Mouse (Mus musculus) kidney, postnatal 0 days (tissue): ENCODE data around the gene Sh3bp5. TPM values are rescaled to one million over a fixed set of nuclear protein-coding genes. Genes with fewer than 3 reads are reported as not detected.
A peak's percentile ranks its signal among the peaks of the same experiment; 100 is the strongest.

ENCODE experiments used
- ATAC-seq: fragments of 200-750 bp; cut with Nextera tagmentation; replicated peaks from 2 replicates; pipeline ENCODE4 v1.8.0; 2017; ENCODE audit warnings: low read depth, moderate number of reproducible peaks, moderate TSS enrichment, moderate library complexity; ENCODE audit not compliant: low FRiP score
- DNase-seq: peaks from one replicate; pipeline ENCODE4 v3.0.0-alpha.2; 2016; ENCODE audit warnings: low spot score
- H3K27ac ChIP-seq: fragments of 300-500 bp; sonication (generic); 2 replicates; pipeline ENCODE4 v1.5.1; 2014; ENCODE audit warnings: mild to moderate bottlenecking
- H3K27me3 ChIP-seq: fragments of 300-500 bp; sonication (generic); 2 replicates; pipeline ENCODE4 v1.6.1; 2014; ENCODE audit warnings: low read length, mixed read lengths; ENCODE audit not compliant: insufficient read depth
- H3K36me3 ChIP-seq: fragments of 300-500 bp; sonication (generic); 2 replicates; pipeline ENCODE4 v1.6.1; 2014; ENCODE audit warnings: low read length, mixed read lengths; ENCODE audit not compliant: insufficient read depth
- H3K4me1 ChIP-seq: fragments of 300-500 bp; sonication (generic); replicated peaks from 2 replicates; pipeline ENCODE4 v1.6.1; 2014; ENCODE audit warnings: antibody characterized with exemption, low read length, mixed read lengths; ENCODE audit not compliant: insufficient read depth
- H3K4me2 ChIP-seq: fragments of 300-500 bp; sonication (generic); 2 replicates; pipeline ENCODE4 v1.6.1; 2014; ENCODE audit warnings: mild to moderate bottlenecking, low read length, moderate library complexity, mixed read lengths
- H3K4me3 ChIP-seq: fragments of 300-500 bp; sonication (generic); replicated peaks from 2 replicates; pipeline ENCODE4 v1.5.1; 2014; ENCODE audit warnings: low read depth, low read length
- H3K9ac ChIP-seq: fragments of 300-500 bp; sonication (generic); 2 replicates; pipeline ENCODE4 v1.6.1; 2014; ENCODE audit warnings: low read depth, low read length
- H3K9me3 ChIP-seq: fragments of 300-500 bp; sonication (generic); replicated peaks from 2 replicates; pipeline ENCODE4 v1.6.1; 2016; ENCODE audit warnings: low read length, inconsistent platforms, mixed read lengths
- CTCF ChIP-seq: IDR thresholded peaks from 2 replicates; pipeline ENCODE4 v1.5.1; 2016; ENCODE audit warnings: antibody characterized with exemption, low read depth, mild to moderate bottlenecking, moderate library complexity
- WGBS: fragments of 180-500 bp; shearing (Covaris S2); extraction: QIAGEN DNeasy Blood & Tissue Kit; methylation state at CpG from one replicate; pipeline ENCODE4 v1.1.7; 2014; 5-methylcytosine and 5-hydroxymethylcytosine counted together
- polyA plus RNA-seq: library from polyadenylated mRNA; unstranded; fragments of >200 nt; fragmentation: Nextera tagmentation; extraction: Ambion mirVana; gene quantifications from 2 replicates; pipeline ENCODE4 v1.2.1, GENCODE M21; 2015

Sh3bp5 gene
- polyA plus RNA-seq, 1 experiment from 2014 or later = 45.2 TPM

GRCm38 (mm10) chr14:31403995-31404394 lies 31.9 kb downstream of the Sh3bp5 start:
- ATAC-seq = no peak
- no peak overlapping the region for H3K9ac ChIP-seq
- H3K4me2 ChIP-seq = no peak overlapping the region

DNA sequence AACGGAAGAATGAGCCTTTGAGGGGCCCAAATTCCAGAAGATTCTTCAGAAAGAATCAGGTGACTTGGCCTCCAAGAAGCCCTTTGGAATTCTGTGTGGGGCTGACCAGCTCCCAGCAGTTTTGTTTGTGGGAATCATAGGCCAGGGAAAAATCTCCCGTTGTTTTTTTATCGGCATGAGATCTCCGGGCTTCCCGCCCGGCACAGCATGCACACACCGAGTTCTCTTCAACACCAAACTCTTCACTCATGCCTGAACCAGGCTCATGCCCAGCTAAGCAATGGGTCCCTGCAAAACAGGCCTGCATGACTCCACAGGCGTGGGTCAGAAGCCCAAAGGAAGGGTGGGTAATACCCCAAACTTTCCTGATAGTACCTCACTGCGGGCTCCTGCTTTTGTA lies 32.3 kb downstream of the Sh3bp5 start:
- no peak overlapping the region for H3K4me2 ChIP-seq
- no peak overlapping the region for H3K4me3 ChIP-seq
- TF ChIP-seq CTCF = no peak
- H3K27me3 ChIP-seq = no peaks in the 10 kb centered on the region
- DNase-seq = no peak
- no peak overlapping the region for H3K9ac ChIP-seq
- H3K27ac ChIP-seq = no peak overlapping the region
- peaks cover 61% of the 10 kb centered on the region for H3K4me1 ChIP-seq
- peaks cover 7% of the 10 kb centered on the region; the same call in 1 of the 2 replicates for H3K36me3 ChIP-seq
- ATAC-seq = no peak
- no peaks in the 10 kb centered on the region for H3K9me3 ChIP-seq
- 76% methylated on average over 9 of the region's 9 CpGs for WGBS

More at GRCm38 (mm10) chr14:31403995-31404394, 31.9 kb downstream of the Sh3bp5 start:
- H3K9me3 ChIP-seq = no peaks in the 10 kb centered on the region
- H3K4me1 ChIP-seq = peaks cover 65% of the 10 kb centered on the region
- WGBS = 62% methylated on average over 8 of the region's 8 CpGs
- H3K27me3 ChIP-seq = no peaks in the 10 kb centered on the region
- H3K27ac ChIP-seq = no peak overlapping the region
- H3K36me3 ChIP-seq = peaks cover 7% of the 10 kb centered on the region; the same call in 1 of the 2 replicates
- no peak overlapping the region for H3K4me3 ChIP-seq
- no peak for DNase-seq
- TF ChIP-seq CTCF = no peak

DNA sequence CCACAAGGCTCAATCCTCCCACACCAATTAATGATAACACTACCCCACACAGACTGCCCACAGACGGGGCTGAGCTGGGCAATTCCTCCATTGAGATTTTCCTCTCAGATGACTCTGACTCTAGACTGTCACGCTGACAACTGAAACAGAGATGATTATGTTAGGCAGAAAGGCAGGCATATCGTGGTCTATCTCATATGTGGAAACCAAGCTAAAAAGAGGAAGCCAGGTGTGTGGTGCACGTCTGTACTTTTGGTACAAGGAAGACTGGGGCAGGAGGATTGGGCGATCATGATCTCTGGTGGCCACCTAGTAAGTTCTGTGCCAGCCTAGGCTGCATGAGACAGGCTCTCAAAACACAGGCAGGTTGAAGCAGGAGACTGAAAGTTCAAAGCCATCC lies 33.2 kb downstream of the Sh3bp5 start:
- Histone ChIP-seq H3K4me3 (no peak overlapping the region), H3K27me3 (no peaks in the 10 kb centered on the region), H3K36me3 (peaks cover 7% of the 10 kb centered on the region; the same call in 1 of the 2 replicates), H3K27ac (peak overlapping the region; percentile 62; the same call in 1 of the 2 replicates), H3K9me3 (no peaks in the 10 kb centered on the region), H3K4me2 (no peak overlapping the region), H3K4me1 (peaks cover 56% of the 10 kb centered on the region), H3K9ac (no peak overlapping the region)
- no peak for DNase-seq
- no peak for ATAC-seq
- 77% methylated on average over 5 of the region's 5 CpGs for WGBS
- TF ChIP-seq CTCF = no peak

DNA sequence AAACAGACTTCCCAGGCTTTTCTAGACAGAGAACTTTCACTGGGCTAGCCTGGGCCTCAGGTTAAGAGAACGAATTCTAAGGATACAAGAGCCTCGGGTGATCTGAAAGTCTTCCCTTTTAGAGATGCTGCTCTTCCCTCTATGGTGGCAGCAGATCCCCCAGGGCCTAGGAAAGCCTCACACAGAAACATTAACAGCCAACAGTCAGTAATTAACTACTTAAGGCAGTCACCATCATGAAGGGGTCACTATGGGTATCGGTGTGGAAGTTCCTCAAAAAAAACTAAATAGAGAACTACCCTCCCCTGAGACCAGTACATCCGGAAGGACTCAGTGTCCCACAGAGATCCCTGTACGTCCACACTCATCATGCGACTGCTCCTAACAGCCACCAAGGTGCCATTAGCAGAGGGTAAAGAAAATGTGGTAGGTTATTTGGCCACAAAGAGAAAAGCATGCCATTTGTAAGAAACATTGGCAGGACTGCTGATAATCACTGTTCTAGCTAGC lies 33.9 kb downstream of the Sh3bp5 start:
- Histone ChIP-seq H3K27ac (peak overlapping the region; percentile 62), H3K4me2 (0 out of 2 replicates have a peak overlapping the region, but pooled peaks have one; percentile 10), H3K4me1 (peaks cover 52% of the 10 kb centered on the region), H3K36me3 (peaks cover 7% of the 10 kb centered on the region; the same call in 1 of the 2 replicates), H3K27me3 (no peaks in the 10 kb centered on the region), H3K9ac (no peak overlapping the region), H3K9me3 (no peaks in the 10 kb centered on the region), H3K4me3 (no peak overlapping the region)
- ATAC-seq = no peak
- TF ChIP-seq CTCF = no peak
- 70% methylated on average over 6 of the region's 6 CpGs for WGBS
- no peak for DNase-seq

- H3K4me2 ChIP-seq = peak overlapping the region; percentile 10; the same call in 1 of the 2 replicates
- H3K4me1 ChIP-seq = peaks cover 44% of the 10 kb centered on the region
- DNase-seq = peak; percentile 35
- 0 out of 2 replicates have a peak, but pooled peaks cover 4% of the 10 kb centered on the region for H3K36me3 ChIP-seq
- TF ChIP-seq CTCF = no peak
- peak overlapping the region; percentile 62 for H3K27ac ChIP-seq
- no peak for ATAC-seq
- no peaks in the 10 kb centered on the region for H3K9me3 ChIP-seq
- no peak overlapping the region for H3K9ac ChIP-seq
- H3K27me3 ChIP-seq = no peaks in the 10 kb centered on the region
- 50% methylated on average over 11 of the region's 11 CpGs for WGBS
- H3K4me3 ChIP-seq = no peak overlapping the region
These were observed 35.0 kb downstream of the Sh3bp5 start for GRCm38 (mm10) chr14:31400896-31401295.

- no peak for TF ChIP-seq CTCF
- Histone ChIP-seq H3K4me2 (no peak overlapping the region), H3K9ac (no peak overlapping the region), H3K27me3 (no peaks in the 10 kb centered on the region), H3K4me3 (no peak overlapping the region), H3K4me1 (peaks cover 43% of the 10 kb centered on the region), H3K27ac (peak overlapping the region; percentile 62), H3K9me3 (no peaks in the 10 kb centered on the region), H3K36me3 (0 out of 2 replicates have a peak, but pooled peaks cover 7% of the 10 kb centered on the region)
- DNase-seq (no peak), ATAC-seq (peak; percentile 57)
- WGBS = 66% methylated on average over 7 of the region's 7 CpGs
These were observed 35.6 kb downstream of the Sh3bp5 start for GRCm38 (mm10) chr14:31400246-31400645.
